Mouse (Mus musculus) olfactory bulb, adult 2 months (tissue): ENCODE results near the gene AC109138.7.

Experiments used
- CTCF ChIP-seq: fragments of 200-500 bp; IDR thresholded peaks from 2 replicates; pipeline ENCODE4 v1.5.1; 2012; ENCODE audit warnings: low read depth, mild to moderate bottlenecking, low read length, moderate library complexity; ENCODE audit not compliant: insufficient read depth
- POLR2A ChIP-seq: fragments of 200-500 bp; IDR thresholded peaks from 2 replicates; pipeline ENCODE4 v1.6.1; 2012; ENCODE audit warnings: mild to moderate bottlenecking, low read depth, low read length, moderate library complexity; ENCODE audit not compliant: insufficient read depth

- TF ChIP-seq CTCF (no peak), POLR2A (no peak)
Measured at GRCm38 (mm10) chr19:4230415-4230814, 16.3 kb downstream of the AC109138.7 start.
